ENCODE assay signal across 26 mouse cellular contexts in the genomic region with DNA sequence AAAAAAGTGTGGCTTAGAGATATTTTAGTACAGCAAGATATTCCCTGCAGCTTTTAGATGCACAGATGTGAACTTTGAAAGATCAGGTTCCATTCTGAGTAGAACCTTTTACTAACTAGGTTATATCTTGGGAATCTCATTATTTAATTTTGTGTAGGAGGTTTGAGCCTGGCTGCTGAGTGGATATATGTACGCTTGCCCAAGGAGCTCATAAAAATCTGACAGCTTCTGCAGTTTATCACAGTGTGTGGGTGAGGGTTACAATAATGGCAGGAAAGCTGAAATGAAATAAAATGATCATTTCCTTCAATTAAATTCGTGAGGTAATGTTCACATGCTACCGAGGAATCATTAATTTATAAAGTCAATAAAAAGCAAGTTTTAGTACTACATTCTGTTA.
"Had no signal": no experiment of that assay in that cellular context is flagged by ENCODE, and none has a peak within 500 bp of the region (broad histone marks: within the 10 kb centered on the region; RNA-seq: fewer than 3 reads in every experiment).

No protein-coding gene starts in this region.

- ATAC-seq: hindbrain, postnatal 0 days; intestine, embryonic 16.5 days; liver, embryonic 12.5 days had no signal

- H3K9ac ChIP-seq: heart, embryonic 12.5 days; hindbrain, embryonic 12.5 days; hindbrain, embryonic 15.5 days; kidney, embryonic 15.5 days; limb, embryonic 13.5 days; limb, embryonic 15.5 days; liver, embryonic 12.5 days had no signal

- H3K36me3 ChIP-seq: heart, embryonic 10.5 days; heart, embryonic 12.5 days; hindbrain, embryonic 10.5 days; hindbrain, embryonic 12.5 days; hindbrain, embryonic 15.5 days; kidney, embryonic 15.5 days; limb, embryonic 13.5 days; limb, embryonic 15.5 days; liver, embryonic 12.5 days had no signal

- H3K4me1 ChIP-seq: heart, embryonic 10.5 days; heart, embryonic 12.5 days; hindbrain, embryonic 10.5 days; hindbrain, embryonic 12.5 days; hindbrain, embryonic 15.5 days; kidney, embryonic 15.5 days; limb, embryonic 13.5 days; limb, embryonic 15.5 days; liver, embryonic 12.5 days had no signal

- H3K27ac ChIP-seq: gastrocnemius, adult 2 months; heart, embryonic 10.5 days; hindbrain, embryonic 10.5 days; hindbrain, embryonic 12.5 days; hindbrain, embryonic 15.5 days; hindbrain, postnatal 0 days; kidney, embryonic 15.5 days; kidney, postnatal 0 days; limb, embryonic 13.5 days; limb, embryonic 15.5 days; liver, embryonic 12.5 days had no signal

- H3K27me3 ChIP-seq: heart, embryonic 12.5 days; hindbrain, embryonic 12.5 days; hindbrain, embryonic 15.5 days; kidney, embryonic 15.5 days; limb, embryonic 13.5 days; limb, embryonic 15.5 days; liver, embryonic 12.5 days had no signal

- H3K4me2 ChIP-seq: heart, embryonic 12.5 days; hindbrain, embryonic 12.5 days; hindbrain, embryonic 15.5 days; kidney, embryonic 15.5 days; limb, embryonic 13.5 days; limb, embryonic 15.5 days; liver, embryonic 12.5 days had no signal

- H3K9me3 ChIP-seq: heart, embryonic 10.5 days; heart, embryonic 12.5 days; hindbrain, embryonic 10.5 days; hindbrain, embryonic 12.5 days; hindbrain, embryonic 15.5 days; kidney, embryonic 15.5 days; limb, embryonic 13.5 days; limb, embryonic 15.5 days; liver, embryonic 12.5 days had no signal

- DNase-seq: gastrocnemius, adult 2 months; gastrocnemius, postnatal 10 days; gastrocnemius, postnatal 25 days; heart, adult 18-20 months; heart, postnatal 10 days; heart, postnatal 4 days; kidney, adult 11 months; kidney, adult 2 months; kidney, adult 9 months; kidney, postnatal 14 days; kidney, postnatal 36 days; layer of hippocampus, adult 9-11 months; layer of hippocampus, postnatal 36 days; left cerebral cortex, postnatal 4 days had no signal

- H3K4me3 ChIP-seq: gastrocnemius, adult 2 months; heart, embryonic 10.5 days; heart, embryonic 12.5 days; hindbrain, embryonic 10.5 days; hindbrain, embryonic 12.5 days; hindbrain, embryonic 15.5 days; kidney, embryonic 15.5 days; limb, embryonic 13.5 days; limb, embryonic 15.5 days; liver, embryonic 12.5 days had no signal
